Mouse (Mus musculus): ENCODE data around the gene Foxd3. TPM values are rescaled to one million over a fixed set of nuclear protein-coding genes. Genes with fewer than 3 reads are reported as not detected.
"Not testable (repeated sequence)": the region's sequence is repeated elsewhere in the genome, so short reads cannot be mapped to it uniquely, and the experiment has no call there.

The Foxd3 gene
- not detected for polyA plus RNA-seq (2017; shearing (Covaris generic))

DNA sequence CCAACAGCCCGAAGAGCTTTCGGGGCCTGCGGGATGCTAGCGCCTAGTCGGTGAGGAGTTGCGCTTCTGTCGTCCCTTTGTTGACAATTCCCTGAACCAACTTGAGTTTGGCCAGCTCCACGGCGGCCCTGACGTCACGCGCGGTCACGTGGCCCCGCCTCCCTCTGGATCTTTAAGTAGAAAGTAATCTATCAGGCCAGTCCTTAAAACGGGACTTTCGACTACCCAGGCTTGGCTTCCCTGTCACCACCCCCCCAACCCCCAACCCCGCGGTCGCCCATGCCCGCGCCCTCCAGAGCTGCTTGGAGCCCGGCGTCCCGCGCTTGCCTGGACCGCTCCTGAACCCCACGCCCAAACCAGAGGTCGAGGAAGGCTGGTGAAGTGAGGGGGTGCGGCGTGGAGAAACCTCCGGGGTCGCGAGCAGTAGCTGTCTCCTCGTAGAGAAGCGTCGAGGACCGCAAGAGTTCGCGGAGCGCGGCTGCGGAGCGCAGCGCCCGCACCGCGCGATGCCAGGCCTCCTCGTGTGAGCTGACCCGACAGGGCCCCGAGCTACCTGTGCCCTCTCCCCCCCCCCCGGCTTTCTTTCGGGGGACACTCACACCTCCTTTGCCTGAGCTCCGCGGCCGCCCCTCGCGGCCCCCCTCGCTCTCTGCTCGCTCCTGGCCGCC is at the start of gene Foxd3:
Gene Foxd3 (plus strand): TSS at position 363 of the 668 bp plus-strand sequence.
- ATAC-seq: no peak

GRCm38 (mm10) chr4:99612156-99612555 is 43.9 kb upstream of the Foxd3 start:
- no peak for ATAC-seq

DNA sequence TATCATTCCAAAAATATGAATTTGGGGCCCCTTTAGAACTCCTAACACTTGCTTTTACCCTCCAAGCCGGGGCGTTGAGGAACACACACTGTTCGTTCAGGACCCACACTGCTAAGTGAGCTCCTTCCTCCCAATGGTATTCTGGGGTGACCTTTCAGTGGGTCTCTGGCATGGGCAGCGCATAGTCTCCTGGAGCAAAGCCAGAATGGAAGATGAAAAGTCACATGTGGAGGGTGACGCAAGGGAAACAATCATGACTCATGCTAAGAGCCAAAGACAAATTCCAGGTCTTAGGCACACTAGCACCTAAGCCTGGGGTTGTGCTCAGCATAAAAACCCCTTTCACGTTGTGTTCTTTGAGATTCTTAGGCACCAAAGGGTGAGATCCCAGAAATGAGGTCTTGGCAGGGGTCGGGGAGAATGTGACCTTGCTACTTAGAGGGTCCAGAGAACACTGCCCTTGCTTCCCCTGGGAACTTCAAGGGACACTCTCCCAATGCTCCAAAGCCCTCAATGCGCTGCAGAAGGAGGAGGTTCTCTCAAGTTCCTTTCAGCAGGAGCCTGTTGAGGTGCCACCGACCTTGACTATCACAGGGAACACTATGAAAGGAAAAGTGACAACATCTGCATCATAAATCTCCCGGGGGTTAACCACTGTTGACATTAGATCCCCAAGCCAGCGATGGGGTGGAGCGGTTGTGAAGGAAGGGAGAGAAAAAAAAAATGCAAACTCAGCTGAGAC is 43.3 kb upstream of the Foxd3 start:
- no peak for ATAC-seq

DNA sequence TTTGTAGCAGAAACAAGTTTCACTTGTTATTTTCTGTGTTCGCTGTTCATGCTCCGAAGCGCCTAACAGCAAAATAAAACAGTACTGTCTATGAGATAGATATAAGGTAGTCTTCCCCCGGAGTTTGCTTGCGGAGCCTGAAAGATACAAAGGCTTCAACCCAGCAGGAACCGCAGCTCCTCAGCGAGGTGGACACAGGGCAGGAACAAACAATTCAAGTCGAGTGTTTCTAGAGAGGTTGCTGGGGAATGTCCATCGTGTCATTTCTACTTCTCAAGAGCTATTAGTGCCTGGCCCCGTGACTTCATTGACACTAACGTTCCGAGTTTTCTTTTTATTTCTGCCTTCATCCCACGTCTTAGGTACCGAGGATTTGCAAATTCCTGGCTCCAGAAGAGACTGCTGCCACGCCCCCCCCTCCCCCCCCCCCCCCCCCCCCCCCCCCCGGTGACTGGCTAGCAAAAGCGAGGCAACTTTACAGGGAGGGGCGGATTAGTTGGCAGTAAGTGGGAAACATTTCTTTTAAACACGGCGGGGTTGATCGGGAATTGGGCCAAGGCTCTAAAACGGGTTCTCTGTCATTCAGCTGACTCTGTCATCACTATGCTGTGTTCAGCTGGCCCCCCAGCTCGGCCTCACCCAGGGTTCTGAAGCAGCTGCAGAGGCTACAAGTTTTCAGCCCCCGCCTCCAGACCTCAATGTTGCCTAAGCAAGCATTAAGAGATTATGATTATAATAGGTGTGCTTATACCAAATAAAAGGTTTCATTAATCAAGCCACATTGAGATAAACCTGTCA is 29.9 kb upstream of the Foxd3 start:
- no peak for ATAC-seq

DNA sequence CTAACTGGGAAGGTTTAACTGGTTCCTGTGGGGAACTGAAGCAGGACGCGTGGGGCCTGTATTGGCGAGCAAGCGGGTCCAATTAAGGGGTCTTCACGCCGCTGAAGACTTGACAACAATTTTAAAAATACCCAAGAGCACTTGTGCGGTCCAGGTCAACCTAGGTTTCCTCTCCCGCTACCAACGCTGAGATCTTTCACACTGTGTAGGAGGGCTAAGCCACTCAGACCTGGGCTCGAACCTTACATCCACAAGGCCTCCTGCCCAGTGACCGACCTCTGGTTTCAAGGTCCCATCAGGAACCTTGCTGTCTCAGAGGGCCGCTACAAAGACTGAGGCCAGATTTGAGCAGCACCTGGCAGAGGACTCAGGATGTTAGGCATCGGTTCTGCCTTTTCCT is 29.0 kb upstream of the Foxd3 start:
- no peak for ATAC-seq

DNA sequence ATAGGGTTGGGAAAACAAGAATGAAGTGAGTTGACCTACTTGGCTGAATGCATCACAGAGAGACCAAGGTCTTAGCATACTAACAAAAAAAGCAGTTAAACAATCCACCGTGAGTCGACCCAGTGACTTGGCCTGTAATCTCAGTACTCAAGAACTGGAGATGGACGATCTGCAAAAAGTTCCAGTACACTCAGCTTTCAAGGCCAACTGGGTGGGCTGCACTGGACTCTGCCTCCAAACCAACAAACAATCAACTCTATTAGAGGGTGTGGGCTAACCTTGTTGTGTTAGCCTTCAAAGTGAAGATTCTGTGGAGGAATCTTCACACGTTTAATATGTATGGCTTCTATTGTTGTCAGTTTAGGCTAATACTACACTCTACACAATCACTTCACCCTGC is 20.1 kb upstream of the Foxd3 start:
- no peak for ATAC-seq

- no peak for ATAC-seq
Observed at GRCm38 (mm10) chr4:99636711-99637110, 19.4 kb upstream of the Foxd3 start.

DNA sequence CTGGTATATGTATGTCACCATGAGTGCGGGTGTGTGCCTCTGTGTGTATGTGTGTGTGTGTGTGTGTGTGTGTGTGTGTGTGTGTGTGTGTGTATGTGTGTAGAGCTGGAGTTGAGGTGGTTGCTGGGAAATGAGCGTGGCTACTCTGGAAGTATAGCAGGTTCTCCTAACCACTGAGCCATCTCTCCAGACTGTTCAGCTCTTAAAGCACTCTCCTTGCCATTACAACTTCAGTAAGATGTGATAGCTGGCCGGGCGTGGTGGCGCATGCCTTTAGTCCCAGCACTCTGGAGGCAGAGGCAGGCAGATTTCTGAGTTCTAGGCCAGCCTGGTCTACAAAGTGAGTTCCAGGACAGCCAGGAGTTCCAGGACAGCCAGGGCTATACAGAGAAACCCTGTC is 15.5 kb upstream of the Foxd3 start:
- ATAC-seq: not testable (repeated sequence)

DNA sequence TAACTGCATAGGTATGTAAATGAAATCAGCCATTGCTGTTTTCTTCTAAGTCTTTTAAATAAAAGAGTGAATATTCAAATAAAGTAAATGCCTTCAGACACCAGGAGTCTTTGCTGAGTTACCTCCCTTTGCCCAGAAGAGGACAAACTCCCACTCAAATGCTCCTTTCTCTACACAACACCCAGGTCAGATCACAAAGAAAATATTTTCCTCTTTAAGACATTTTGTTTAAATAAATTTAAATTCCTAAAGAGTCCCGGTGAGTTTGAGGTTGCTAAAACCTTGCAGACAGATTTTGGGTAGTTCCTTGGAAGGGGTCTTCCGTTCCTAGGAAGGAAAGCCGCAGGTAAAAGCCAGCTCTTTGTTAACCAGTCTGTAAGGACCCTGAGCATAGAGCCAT is 14.2 kb upstream of the Foxd3 start:
- ATAC-seq: no peak

DNA sequence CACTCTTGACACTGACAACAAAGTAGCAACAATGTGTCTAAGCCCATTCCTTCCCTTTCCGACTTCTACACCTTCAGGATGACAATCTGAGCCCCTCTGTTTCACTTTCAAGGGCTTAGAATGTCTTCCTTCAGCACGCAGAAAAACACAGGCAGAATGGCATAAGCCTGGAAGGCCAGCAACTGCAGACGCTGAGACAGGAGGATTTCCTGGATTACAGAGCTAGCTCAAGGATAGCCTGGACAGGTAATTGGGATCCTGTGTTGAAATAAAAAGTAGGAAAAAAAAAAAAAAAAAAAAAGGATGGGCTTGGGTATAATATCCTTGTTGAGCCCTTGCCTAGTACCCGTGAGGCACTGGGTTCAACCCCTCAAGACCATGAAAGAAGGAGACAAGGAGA is 10.5 kb upstream of the Foxd3 start:
- ATAC-seq: no peak

GRCm38 (mm10) chr4:99650088-99650944 is 5.8 kb upstream of the Foxd3 start:
- no peak for ATAC-seq

GRCm38 (mm10) chr4:99650945-99651690 is 5.0 kb upstream of the Foxd3 start:
- no peak for ATAC-seq

- no peak for ATAC-seq
Observed at GRCm38 (mm10) chr4:99651823-99652450, 4.2 kb upstream of the Foxd3 start.

DNA sequence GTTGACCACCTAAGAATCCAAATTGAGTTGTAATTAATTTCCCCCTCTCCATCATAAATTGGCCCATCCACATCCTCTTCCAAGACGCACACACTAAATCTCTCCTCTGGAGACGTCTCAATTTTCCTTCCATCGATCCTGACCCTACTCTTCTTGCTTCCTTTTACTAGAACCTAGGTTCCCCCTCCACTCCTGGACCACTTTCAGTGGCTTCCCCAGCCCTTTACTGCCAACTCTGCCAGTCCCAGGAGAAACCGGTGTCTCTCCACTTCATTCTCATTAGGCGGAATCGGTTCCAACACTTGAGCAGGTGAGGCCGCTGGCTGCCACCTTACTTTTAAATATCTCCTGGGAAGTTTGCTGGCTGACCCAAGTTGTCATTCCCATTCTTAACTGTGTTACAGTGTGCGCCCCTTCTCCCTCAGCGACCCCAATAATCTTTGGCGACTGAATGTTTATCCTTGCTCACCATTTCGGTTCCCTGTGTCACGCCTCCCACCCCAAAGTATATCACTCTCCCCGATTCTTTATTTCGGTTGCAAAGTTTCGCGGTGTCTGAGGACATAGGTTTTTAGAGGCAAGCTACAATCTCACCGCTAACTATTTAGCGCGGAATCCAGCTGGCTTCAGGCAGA is 3.4 kb upstream of the Foxd3 start:
- no peak for ATAC-seq

DNA sequence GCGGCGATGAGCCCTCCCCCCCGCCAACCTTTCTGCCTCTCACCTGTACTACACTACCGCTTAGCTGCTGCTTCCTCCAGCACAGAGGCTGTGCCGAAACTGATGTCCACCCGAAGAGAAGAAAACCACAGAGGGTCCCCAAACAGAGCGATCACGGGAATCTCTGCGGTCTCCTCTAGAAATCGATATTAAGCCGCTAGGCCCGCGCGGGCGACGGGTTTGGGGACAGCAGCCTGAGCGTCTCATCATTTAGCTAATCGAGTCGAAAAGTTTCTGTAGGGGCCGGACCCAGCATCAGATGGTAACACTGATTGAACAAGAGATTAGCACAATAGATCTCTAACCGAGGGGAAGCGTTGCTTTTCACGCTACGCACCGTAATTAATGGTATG is 2.9 kb upstream of the Foxd3 start:
- no peak for ATAC-seq

DNA sequence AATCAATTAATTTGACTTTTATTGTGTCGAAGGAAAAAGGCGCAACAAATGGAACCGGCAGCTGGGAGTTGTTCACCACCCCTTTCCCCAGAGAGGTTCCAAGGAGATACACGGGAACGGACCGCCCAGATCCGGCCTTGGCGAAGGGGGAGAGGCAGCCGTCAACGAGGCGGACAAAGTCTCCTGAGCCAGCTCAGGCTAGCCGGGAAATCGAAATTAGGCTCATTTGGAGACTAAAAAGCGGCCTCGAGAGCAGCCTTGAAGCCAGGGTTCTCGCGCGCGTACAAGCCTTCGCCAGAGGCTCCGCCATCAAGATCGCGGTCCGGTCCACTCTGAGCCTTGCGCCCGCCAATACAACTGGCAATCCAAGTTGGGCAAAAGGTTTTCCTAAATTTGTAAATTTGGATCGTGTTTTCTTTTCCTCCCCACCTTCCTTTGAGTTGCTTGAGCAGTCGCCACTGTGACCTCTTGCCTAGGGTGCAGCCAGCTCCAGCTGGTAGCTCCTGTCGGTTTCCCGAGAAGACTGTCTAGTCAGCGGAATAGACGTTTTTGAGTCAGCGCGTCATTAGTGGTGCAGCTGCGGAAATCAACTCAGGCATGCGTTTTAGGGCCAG is 2.4 kb upstream of the Foxd3 start:
- no peak for ATAC-seq

GRCm38 (mm10) chr4:99654621-99655296 is 1.3 kb upstream of the Foxd3 start:
- ATAC-seq: no peak

GRCm38 (mm10) chr4:99656605-99657429 is 718 bp downstream of the Foxd3 start:
- peak; percentile 51 for ATAC-seq

- no peak for ATAC-seq
Observed at GRCm38 (mm10) chr4:99657430-99657820, 1.3 kb downstream of the Foxd3 start.
